Mouse (Mus musculus) testis, adult 2 months (tissue): ENCODE data around the gene Numa1.

Experiments used
- CTCF ChIP-seq: fragments of 200-500 bp; IDR thresholded peaks from 2 replicates; pipeline ENCODE4 v1.5.1; 2012; ENCODE audit warnings: low read depth, mild to moderate bottlenecking, inconsistent platforms, low read length, moderate library complexity; ENCODE audit not compliant: control insufficient read depth, insufficient read depth, insufficient replicate concordance
- POLR2A ChIP-seq: fragments of 200-500 bp; IDR thresholded peaks from 2 replicates; pipeline ENCODE4 v1.6.1; 2012; ENCODE audit warnings: low read depth, mild to moderate bottlenecking, inconsistent platforms, low read length, moderate library complexity; ENCODE audit not compliant: control insufficient read depth

- TF ChIP-seq POLR2A, result no peak
- no peak for TF ChIP-seq CTCF
Observed at GRCm38 (mm10) chr7:102023821-102024220, 89.9 kb downstream of the Numa1 start.
